Mouse (Mus musculus): ENCODE data around the gene Pth2. TPM values are rescaled to one million over a fixed set of nuclear protein-coding genes. Genes with fewer than 3 reads are reported as not detected.

Gene Pth2
- polyA plus RNA-seq, 1 experiment = not detected

DNA sequence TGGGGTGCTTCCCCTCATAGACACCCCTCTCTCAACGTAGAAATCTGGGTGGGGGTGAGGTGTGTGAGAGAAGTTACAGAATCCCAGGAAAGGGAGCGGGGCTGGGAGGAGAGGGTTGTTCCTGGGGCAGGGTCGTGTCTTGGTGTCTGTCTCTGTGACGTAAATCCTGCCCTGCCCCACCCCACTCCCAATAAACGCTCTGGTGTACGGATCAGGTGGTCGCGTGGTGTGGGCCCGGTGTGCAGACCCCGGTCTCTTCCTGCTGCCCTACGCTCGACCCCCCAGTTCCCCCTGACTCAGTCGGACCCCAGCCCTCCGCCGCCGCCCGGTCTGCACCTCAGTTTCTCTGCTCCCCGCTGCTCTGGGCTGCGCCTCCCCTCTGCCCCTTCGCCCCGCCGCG, 4.9 kb upstream of the Pth2 start:
- H3K4me3 ChIP-seq (ENCODE audit: insufficient read depth, low read length) = no peak overlapping the region
- H3K4me1 ChIP-seq (ENCODE audit: control insufficient read depth, insufficient read depth, low read length) = no peaks in the 10 kb centered on the region
- TF ChIP-seq POLR2A (IDR thresholded peaks at IDR 0.05; ENCODE audit: extremely low read depth, insufficient read depth, low read length) (peak; percentile 39; the same call in 1 of the 2 replicates), CTCF (IDR thresholded peaks at IDR 0.05; ENCODE audit: extremely low read depth, insufficient read depth, low read length) (no peak)
- no peak overlapping the region for H3K27ac ChIP-seq (ENCODE audit: insufficient read depth, low read length)

DNA sequence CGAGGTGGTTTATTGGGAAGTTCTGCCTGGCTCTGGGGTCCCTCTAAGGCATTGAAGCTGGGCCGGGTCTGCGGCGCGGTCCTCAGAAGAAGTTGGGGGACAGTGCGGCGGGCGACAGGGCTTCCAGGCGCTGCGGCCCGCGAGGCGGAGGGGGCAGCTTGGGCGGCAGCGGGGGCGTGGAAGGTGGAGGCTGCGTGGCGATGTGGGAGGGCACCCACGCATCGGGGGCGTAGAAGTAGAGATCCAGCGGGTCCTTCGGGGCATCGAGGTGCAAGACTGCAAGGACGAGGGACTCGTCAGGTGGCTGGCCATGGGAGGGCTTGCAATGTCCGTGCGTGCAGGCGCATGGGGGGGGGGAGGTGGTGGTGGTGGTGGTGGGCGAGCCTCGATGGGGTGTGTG, 4.4 kb upstream of the Pth2 start:
- Histone ChIP-seq H3K4me3 (ENCODE audit: insufficient read depth, low read length) (no peak overlapping the region), H3K4me1 (ENCODE audit: control insufficient read depth, insufficient read depth, low read length) (no peaks in the 10 kb centered on the region), H3K27ac (ENCODE audit: insufficient read depth, low read length) (no peak overlapping the region)
- TF ChIP-seq POLR2A (IDR thresholded peaks at IDR 0.05; ENCODE audit: extremely low read depth, insufficient read depth, low read length) (no peak; the same call in 1 of the 2 replicates), CTCF (IDR thresholded peaks at IDR 0.05; ENCODE audit: extremely low read depth, insufficient read depth, low read length) (no peak)

DNA sequence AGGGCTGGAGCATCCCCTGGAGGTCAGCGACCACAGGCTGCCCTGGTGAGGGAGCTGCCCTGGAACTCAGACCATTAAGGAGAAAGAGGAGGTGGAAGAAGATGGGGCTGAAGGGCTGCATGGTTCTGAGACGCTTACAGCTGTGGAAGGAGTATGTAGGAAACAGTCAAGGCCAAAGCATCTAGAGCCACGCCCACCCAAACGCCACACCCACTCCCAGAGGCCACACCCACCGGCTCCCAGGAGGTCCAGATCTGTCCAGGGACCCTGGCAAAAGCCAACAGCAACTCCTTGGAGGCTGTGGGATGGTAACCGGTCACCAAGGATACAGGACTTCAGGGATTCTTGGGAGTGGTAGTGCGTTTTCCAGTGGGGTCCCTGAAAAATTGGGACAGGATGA, 2.2 kb upstream of the Pth2 start:
- H3K4me3 ChIP-seq (ENCODE audit: insufficient read depth, low read length) = no peak overlapping the region
- no peaks in the 10 kb centered on the region for H3K4me1 ChIP-seq (ENCODE audit: control insufficient read depth, insufficient read depth, low read length)
- no peak overlapping the region for H3K27ac ChIP-seq (ENCODE audit: insufficient read depth, low read length)
- no peak for TF ChIP-seq POLR2A (IDR thresholded peaks at IDR 0.05; ENCODE audit: extremely low read depth, insufficient read depth, low read length)
- no peak for TF ChIP-seq CTCF (IDR thresholded peaks at IDR 0.05; ENCODE audit: extremely low read depth, insufficient read depth, low read length)

DNA sequence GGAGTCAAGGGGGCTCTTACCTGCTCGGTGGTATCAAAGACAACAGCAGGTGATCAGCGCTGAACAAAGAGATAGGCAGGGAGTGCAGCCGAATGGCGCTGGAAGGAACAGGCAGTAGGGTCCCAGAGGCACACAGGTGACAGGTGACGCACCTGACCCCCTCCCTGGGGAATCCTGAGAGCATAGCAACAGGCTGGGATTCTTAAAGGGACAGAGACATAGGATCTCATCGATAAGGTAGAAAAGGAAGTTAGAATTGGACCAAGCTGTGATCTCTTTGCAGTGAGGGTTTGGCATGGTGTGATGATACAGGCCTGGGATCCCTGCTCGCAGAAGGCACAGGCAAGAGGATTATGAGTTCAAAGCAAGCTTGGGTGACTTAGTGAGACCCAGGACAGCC, 1.3 kb upstream of the Pth2 start, which contains the start of gene Gfy:
Gfy (minus strand) TSS at position 101 of the 400 bp plus-strand sequence.
- no peaks in the 10 kb centered on the region for H3K4me1 ChIP-seq (ENCODE audit: control insufficient read depth, insufficient read depth, low read length)
- TF ChIP-seq POLR2A (IDR thresholded peaks at IDR 0.05; ENCODE audit: extremely low read depth, insufficient read depth, low read length) (no peak), CTCF (IDR thresholded peaks at IDR 0.05; ENCODE audit: extremely low read depth, insufficient read depth, low read length) (no peak)
- H3K27ac ChIP-seq (ENCODE audit: insufficient read depth, low read length) = no peak within 1 kb of the TSS
- no peak within 1 kb of the TSS for H3K4me3 ChIP-seq (ENCODE audit: insufficient read depth, low read length)

DNA sequence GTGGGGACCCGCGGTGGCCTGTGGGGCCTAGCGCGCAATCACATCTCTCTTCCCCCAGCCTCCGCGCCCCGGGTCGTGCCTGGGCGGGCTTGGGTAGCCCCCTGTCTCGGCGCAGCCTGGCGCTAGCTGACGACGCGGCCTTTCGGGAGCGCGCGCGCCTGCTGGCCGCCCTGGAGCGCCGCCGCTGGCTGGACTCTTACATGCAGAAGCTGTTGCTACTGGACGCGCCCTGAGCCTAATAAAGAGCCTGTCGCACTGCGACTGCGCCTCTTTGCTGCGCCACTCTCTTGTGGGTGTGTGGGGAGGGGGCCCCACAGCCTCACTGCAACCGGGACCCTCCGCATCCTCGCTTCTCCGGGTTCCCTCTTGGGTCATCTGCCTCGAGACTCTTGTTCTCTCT, 745 bp downstream of the Pth2 start:
- Histone ChIP-seq H3K4me3 (ENCODE audit: insufficient read depth, low read length) (no peak overlapping the region), H3K27ac (ENCODE audit: insufficient read depth, low read length) (no peak overlapping the region), H3K4me1 (ENCODE audit: control insufficient read depth, insufficient read depth, low read length) (no peaks in the 10 kb centered on the region)
- TF ChIP-seq CTCF (IDR thresholded peaks at IDR 0.05; ENCODE audit: extremely low read depth, insufficient read depth, low read length) (no peak), POLR2A (IDR thresholded peaks at IDR 0.05; ENCODE audit: extremely low read depth, insufficient read depth, low read length) (no peak)

DNA sequence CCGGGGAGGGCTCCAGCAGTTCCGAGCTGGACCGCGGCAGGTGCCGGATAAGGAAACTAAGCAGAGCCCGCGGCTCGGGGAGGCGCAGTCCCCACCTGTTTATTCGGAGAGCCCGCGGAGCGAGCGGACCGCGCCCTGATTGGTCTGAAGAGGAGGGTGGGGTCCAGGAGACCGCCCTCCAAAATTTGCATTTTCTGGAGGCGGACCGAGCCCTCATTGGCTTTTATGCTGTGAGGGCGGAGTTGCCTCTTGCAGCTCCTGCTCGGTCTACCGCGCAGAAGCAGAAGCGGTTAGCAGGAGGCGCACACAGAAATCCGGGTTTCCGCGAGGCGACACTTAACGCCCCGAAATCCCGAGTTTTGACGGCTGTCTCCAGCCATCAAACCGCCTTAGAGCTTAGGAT, 1.4 kb downstream of the Pth2 start:
- Histone ChIP-seq H3K27ac (ENCODE audit: insufficient read depth, low read length) (no peak overlapping the region), H3K4me3 (ENCODE audit: insufficient read depth, low read length) (no peak overlapping the region), H3K4me1 (ENCODE audit: control insufficient read depth, insufficient read depth, low read length) (no peaks in the 10 kb centered on the region)
- TF ChIP-seq POLR2A (IDR thresholded peaks at IDR 0.05; ENCODE audit: extremely low read depth, insufficient read depth, low read length) = peak; percentile 90
- no peak for TF ChIP-seq CTCF (IDR thresholded peaks at IDR 0.05; ENCODE audit: extremely low read depth, insufficient read depth, low read length)

DNA sequence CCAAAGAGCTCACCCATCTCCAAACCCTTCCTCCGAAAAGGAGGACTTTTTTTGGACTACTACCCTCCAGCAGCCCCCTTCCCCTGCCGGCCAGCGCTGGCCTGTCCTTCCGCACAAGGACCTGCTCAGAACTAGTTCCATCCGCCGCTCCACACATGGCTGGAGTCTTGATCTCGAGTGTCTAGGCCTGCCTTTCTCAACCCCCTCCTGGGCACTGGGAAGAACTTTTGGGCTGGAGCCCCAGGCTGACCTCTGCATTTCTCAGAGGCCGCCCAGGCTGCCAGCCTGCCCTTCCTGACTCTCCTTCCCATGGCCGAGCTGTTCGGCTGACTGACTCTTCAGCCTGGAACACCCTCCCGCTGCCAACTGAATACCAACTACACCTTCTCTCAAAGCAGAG, 1.8 kb downstream of the Pth2 start:
- TF ChIP-seq POLR2A (IDR thresholded peaks at IDR 0.05; ENCODE audit: extremely low read depth, insufficient read depth, low read length) = no peak
- TF ChIP-seq CTCF (IDR thresholded peaks at IDR 0.05; ENCODE audit: extremely low read depth, insufficient read depth, low read length) = no peak
- H3K4me3 ChIP-seq (ENCODE audit: insufficient read depth, low read length) = no peak overlapping the region
- H3K4me1 ChIP-seq (ENCODE audit: control insufficient read depth, insufficient read depth, low read length) = no peaks in the 10 kb centered on the region
- no peak overlapping the region for H3K27ac ChIP-seq (ENCODE audit: insufficient read depth, low read length)

DNA sequence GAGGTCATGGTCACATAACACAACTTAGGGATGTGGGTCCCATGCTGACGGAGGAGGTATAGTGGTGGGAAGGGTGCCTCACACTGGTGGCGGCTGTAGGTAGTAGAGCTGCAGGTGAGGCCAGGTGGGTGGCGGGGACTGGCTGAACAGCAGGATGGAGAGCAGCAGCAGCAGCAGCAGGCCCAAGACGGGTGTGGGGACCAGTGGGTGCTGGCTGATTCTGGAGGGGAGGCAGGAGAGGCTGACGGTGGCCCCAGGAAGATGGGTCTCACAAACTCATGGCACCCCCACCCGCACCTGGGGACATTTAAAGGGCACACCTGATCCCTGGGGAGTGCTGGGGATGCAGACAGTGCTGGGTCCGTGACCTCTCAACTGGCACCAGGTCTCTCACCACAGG, 2.9 kb downstream of the Pth2 start:
- H3K27ac ChIP-seq (ENCODE audit: insufficient read depth, low read length) = no peak overlapping the region
- no peaks in the 10 kb centered on the region; the same call in 1 of the 2 replicates for H3K4me1 ChIP-seq (ENCODE audit: control insufficient read depth, insufficient read depth, low read length)
- TF ChIP-seq POLR2A (IDR thresholded peaks at IDR 0.05; ENCODE audit: extremely low read depth, insufficient read depth, low read length) (no peak), CTCF (IDR thresholded peaks at IDR 0.05; ENCODE audit: extremely low read depth, insufficient read depth, low read length) (no peak)
- no peak overlapping the region for H3K4me3 ChIP-seq (ENCODE audit: insufficient read depth, low read length)

DNA sequence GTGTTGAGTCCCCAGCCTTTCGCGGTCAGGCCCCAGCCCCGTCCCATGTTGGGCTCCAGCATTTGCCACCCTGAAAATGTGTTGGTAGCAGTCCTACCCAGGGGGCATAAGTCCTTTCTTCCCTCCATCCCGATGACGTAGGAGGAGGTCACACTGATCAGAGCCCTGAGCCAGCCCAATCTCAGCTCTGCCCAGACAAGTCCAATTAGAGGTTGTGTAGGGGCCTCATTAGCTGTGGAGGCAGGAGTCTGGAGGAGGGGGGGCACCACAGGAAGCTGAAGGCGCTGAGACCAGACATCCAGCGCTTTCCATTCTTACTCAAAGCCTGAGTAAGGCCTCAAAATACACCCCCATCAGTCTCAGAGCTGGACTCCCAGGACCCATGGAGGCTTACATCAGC, 5.1 kb downstream of the Pth2 start:
- Histone ChIP-seq H3K27ac (ENCODE audit: insufficient read depth, low read length) (no peak overlapping the region), H3K4me3 (ENCODE audit: insufficient read depth, low read length) (no peak overlapping the region), H3K4me1 (ENCODE audit: control insufficient read depth, insufficient read depth, low read length) (no peaks in the 10 kb centered on the region; the same call in 1 of the 2 replicates)
- TF ChIP-seq POLR2A (IDR thresholded peaks at IDR 0.05; ENCODE audit: extremely low read depth, insufficient read depth, low read length) (no peak), CTCF (IDR thresholded peaks at IDR 0.05; ENCODE audit: extremely low read depth, insufficient read depth, low read length) (no peak)

DNA sequence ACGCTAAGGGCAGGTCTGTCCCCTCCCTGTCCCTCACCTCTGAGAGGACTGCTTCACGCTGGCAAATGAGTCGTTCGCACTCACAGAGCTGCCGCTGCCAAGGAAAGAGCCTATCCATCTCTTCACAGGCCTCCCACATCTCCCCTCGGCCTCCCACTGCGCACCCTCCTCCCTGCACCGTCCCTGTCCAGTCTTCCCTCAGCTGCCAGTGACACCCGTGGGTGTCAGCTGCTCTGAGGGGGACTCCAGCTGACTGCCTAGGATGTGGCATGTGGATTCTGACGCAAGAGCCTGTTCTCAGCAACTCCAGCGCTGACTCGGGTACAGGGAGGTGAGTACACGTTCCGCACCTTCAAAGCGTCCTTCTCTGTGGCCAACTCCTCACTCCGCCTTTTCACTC, 8.8 kb downstream of the Pth2 start:
- Histone ChIP-seq H3K4me1 (ENCODE audit: control insufficient read depth, insufficient read depth, low read length) (no peaks in the 10 kb centered on the region; the same call in 1 of the 2 replicates), H3K27ac (ENCODE audit: insufficient read depth, low read length) (no peak overlapping the region), H3K4me3 (ENCODE audit: insufficient read depth, low read length) (no peak overlapping the region)
- TF ChIP-seq CTCF (IDR thresholded peaks at IDR 0.05; ENCODE audit: extremely low read depth, insufficient read depth, low read length) (no peak), POLR2A (IDR thresholded peaks at IDR 0.05; ENCODE audit: extremely low read depth, insufficient read depth, low read length) (0 out of 2 replicates have a peak, but pooled peaks have one; percentile 5)
